Mouse (Mus musculus) retina, adult 2 months (tissue): ENCODE data around the gene Cadm4.
"Not testable (repeated sequence)": the region's sequence is repeated elsewhere in the genome, so short reads cannot be mapped to it uniquely, and the experiment has no call there.

Experiments
- DNase-seq: peaks from one replicate; pipeline ENCODE4 v3.0.0-alpha.2; 2012; ENCODE audit warnings: low read depth, low spot score

Cadm4 gene

DNA sequence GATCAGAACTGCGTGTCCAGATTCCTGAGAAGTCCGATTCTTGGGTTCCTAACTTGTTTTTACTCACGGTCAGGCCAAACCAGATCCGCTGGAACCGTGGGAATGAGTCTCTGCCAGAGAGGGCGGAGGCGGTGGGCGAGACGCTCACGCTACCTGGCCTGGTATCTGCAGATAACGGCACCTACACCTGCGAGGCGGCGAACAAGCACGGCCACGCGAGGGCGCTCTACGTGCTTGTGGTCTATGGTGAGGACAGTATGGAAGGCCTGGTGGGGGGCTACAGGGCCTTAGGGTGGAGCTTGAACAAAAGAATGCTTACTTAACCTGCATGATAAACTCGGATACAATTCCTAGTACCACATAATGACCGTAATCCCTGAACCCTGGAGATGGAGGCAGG lies 19.7 kb downstream of the Cadm4 start:
- DNase-seq: no peak

GRCm38 (mm10) chr7:24504004-24504403 lies 22.2 kb downstream of the Cadm4 start:
- no peak for DNase-seq

DNA sequence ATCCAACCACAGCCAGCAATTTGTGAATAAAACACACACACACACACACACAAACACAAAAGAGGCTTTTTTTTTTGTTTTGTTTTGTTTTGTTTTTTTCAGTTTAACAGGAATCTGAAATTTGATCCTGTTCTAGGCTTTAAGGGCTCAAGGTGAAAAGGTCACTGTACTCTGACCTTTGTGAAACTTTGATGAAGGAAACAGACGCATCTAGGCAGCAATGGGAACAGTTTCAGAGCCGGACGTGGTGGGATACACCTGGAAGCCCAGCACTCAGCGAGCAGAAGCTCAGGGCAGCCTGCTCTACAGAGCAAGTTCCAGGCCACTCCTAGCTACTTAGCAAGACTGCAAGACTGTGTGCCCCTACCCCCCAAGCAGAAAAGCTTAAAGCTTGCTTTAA lies 23.0 kb downstream of the Cadm4 start:
- DNase-seq: no peak

GRCm38 (mm10) chr7:24505447-24506064 lies 23.7 kb downstream of the Cadm4 start:
- DNase-seq: no peak

DNA sequence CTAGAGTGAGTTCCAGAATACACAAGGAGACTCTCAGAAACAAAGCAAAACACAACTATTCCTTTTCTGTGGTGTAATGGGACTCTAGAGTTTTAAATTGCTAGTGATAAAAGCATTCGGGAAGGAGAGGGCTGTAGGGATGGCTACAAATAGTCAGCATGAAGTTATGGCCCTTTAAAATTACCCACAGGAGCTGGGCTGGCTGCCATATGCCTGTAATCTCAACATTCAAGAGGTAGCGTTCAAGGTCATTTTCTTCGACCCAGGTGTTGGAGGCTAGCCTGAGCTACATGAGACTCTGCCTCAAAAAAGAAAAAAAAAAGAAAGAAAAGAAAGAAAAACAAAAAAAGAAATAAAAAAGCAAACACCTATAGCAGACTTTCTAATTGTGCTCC lies 24.2 kb downstream of the Cadm4 start:
- DNase-seq: no peak

DNA sequence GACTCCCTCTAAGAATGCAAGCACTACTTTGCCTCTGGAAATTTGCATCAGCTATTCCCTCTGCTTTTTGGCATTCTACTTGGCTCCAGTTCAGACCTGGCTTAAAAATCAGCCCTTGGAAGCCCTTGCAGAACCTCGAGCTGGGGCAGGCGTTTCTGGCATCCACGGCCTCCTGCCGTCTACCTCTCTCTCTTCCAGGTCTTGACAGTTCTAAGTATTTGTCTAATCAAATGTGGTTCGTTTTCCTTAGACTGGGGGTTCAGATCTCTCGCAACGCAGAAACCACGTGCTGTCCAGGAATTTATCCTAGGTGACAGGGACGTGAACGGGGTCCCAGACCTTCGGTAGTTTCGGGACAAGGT lies 24.6 kb downstream of the Cadm4 start:
- DNase-seq: no peak

DNA sequence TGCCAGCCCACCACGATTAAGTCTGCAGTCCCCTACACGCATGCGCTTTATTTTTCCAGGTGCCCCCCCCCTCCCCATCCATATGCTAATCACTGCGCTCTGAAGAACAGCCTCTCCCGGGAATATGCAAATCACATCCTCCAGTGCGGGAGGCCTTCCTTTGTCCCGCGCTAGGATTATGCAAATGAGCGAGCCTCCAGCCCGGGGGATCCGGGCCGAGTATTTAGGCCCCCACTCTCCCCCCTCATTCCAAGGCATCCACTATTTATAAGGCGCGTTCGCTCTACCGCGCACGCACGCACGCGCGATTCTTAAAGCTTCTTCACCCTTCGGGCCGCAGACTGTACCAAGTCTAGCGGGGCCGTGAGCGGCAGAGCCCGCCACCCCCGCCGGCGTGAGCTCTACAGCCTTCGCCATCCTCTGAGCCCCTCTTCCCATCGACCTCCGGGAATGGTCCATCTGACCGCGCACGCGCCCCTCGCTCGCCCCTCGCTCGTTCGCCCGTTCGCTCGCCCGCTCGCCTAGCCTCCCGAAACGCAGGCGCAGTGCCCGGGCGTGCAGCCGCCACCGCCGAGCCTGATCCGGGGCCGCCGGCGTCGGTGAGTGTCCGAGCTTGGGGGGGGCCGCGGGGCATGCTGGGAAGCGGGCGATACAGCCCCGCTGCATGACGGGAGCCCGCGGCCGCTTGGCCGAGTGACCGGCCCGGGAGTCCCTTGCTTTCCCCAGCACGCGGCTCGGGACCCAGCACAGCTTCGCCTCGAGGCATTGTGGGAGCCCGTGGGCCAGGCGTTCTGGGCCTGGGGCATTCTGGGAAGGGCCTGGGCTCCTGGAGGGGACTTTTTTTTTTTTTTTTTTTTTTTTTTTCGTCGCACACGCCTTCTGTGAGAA lies 25.3 kb downstream of the Cadm4 start, which contains the start of gene Zfp428:
Zfp428 (plus strand) TSS at position 169 of the 888 bp plus-strand sequence.
- peak; percentile 89 for DNase-seq

- no peak for DNase-seq
Measured at GRCm38 (mm10) chr7:24507726-24508114, 25.9 kb downstream of the Cadm4 start.

- no peak for DNase-seq
Measured at GRCm38 (mm10) chr7:24512355-24512754, 30.5 kb downstream of the Cadm4 start, which contains the start of gene AC161166.1. TSS of gene AC161166.1 (minus strand) at chr7:24512455.

DNA sequence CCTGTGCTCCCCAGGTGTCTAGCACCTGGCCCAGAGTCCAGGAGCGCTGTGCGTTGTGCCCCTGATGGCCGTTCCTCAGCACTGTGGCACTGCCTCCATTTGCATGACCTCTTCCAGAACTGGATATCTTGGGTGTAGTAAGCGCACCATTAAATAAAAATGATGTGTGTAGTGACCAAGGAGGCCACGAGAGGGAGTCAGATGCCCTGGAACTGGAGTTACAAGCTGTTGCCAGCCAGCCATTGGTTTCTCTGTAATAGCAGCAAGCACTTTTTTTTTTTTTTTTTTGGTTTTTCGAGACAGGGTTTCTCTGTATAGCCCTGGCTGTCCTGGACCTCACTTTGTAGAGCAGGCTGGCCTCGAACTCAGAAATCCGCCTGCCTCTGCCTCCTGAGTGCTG lies 34.5 kb downstream of the Cadm4 start:
- not testable (repeated sequence) for DNase-seq

DNA sequence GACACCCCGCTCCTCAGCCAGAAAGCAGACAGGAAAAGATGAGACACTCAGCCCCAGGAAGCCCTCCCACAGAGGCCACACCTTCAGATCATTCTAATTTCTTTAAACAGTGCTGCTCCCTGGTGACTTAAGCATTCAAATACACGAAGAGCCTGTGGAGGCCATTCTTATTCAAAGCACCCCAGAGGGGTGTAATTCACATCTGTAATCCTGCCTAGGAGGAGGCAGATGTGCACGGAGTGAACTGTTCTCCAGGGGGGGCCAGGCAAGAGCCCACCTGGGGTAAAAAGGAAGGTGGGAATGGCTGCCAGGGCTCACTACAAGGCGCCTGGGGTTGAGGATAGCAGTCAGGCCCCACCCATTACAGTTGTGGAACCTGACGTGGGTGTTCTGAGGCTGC lies 35.3 kb downstream of the Cadm4 start:
- DNase-seq: no peak

GRCm38 (mm10) chr7:24517654-24518053 lies 35.8 kb downstream of the Cadm4 start:
- no peak for DNase-seq

- no peak for DNase-seq
Measured at GRCm38 (mm10) chr7:24519130-24519529, 37.3 kb downstream of the Cadm4 start.

- DNase-seq: not testable (repeated sequence)
Measured at GRCm38 (mm10) chr7:24520054-24520453, 38.2 kb downstream of the Cadm4 start.

- DNase-seq: no peak
Measured at GRCm38 (mm10) chr7:24522805-24523204, 41.0 kb downstream of the Cadm4 start.

- DNase-seq: no peak
Measured at GRCm38 (mm10) chr7:24523723-24524122, 41.9 kb downstream of the Cadm4 start.

GRCm38 (mm10) chr7:24524978-24525377 lies 43.2 kb downstream of the Cadm4 start:
- DNase-seq: no peak

DNA sequence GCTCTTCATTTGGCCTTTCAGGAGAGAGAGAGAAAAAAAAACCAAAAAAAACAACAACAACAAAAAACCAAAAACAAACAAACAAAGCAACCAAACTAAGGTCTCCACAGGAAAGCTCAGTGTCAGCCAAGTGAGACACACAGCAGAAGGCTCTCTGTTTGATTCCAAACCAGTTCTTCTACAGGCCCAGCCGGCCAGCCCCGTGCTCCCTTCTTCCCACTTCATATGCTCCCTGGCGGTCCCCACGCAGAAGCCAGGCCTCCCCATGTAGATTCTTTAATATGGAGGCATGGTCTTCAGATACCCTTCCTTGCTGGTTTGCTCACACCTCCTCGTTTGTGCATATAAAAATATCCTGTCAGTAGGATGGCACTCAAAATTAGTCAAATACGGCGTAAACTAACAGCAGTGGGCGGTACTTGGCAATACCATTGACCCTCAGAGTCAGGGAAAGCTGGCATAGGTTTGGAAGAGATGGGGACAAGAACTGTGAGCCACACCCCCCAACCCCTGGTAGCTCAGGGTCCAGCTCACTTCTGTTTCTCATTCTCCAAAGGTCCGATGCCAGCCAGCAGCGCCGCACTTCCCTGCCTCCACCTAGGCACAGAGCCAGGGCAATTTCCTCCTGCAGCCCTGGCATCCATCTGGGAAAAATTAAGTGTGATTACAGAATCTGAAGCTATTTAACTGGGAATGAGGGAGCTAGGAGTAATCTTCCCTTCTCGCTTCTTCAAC lies 44.0 kb downstream of the Cadm4 start:
- no peak for DNase-seq

DNA sequence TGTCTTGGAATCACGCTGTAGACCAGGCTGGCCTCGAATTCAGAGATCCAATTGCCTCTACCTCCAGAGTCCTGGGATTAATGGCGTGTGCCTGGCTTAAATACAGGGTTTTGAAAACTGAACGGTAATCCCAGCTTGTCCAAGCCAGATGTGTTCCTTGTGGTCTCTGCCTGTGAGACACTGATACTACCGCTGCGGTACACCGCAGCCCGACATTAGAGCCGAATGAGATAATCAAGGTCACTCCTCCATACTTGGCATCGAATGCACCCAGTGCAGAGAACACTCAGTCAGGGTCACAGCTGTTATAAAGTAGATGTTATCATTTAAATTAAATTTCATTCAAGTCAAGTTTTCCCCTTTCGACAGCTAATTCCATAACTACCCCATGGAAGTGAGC lies 47.0 kb downstream of the Cadm4 start:
- no peak for DNase-seq

DNA sequence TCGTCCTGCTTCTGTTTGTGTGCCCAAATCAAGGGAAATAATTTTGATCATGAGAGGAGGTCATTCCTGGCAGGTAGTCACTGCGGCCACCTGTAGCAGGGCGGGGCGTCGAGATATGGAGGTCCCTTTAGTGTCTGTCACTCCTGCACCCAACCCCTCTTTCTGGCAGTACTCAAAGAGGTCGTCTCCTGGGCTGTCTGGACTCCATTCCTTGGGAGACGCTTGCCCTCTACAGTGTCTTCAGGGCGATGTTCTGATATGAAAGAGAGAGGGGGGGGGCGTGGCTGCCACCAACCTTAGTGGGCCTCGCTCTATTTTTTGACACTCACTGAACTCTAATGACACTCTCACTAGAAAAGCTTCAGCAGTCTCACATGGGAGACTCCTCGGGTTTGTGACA lies 47.8 kb downstream of the Cadm4 start:
- DNase-seq: no peak

DNA sequence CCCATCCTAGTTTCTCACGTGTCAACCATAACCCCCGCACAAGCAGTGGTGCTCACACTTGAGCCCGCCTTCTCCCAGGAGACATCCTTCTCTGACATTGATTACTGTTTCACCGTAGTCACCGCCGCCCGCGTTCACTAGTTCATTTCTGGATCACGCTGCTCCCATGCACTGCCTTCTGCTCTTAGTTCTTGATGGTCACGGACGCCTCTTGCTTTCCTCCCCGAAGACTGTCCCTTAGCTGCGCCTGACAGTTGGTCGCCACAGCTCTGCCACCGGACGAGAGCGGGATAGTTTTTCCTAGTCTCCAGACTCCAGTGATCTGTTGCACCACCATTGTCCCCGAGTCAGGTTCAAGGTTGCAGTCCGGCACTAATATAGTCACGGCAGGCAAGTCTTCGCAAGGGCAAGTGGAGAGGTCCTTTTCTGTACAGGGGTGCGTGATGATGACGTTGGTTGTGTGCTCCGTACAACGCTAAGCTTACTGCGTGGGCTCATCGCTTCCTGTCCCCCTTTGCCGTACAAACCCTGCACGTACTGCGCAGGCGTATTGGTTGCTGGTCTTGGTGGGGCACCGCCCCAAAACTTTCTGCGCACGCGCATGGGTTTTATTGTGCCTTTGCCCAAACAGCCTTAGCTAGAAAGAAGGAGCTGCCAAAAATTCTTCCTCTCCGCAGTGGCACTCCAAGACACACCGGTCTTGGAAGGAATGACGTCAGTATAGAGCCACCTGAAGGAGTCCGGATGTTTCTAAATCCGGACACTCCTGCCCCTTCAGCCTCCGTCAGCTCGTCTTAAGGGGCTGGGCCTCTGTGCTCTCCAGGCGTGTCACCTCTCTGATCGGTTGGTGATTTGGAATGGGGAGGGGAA lies 48.5 kb downstream of the Cadm4 start, which contains the start of gene Irgq:
Irgq (plus strand) TSS at position 628 of the 870 bp plus-strand sequence.
- peak; percentile 100 for DNase-seq
